Mouse (Mus musculus) cerebellum, adult 8-10 months (tissue): Measurements from ENCODE around the gene 0610010K14Rik.

Source experiments
- DNase-seq: peaks from one replicate; pipeline ENCODE4 v3.0.0; 2022

The 0610010K14Rik gene

GRCm38 (mm10) chr11:70237457-70238167 is at the start of gene 0610010K14Rik:
Gene 0610010K14Rik (minus strand): TSS chr11:70237914.
- peak; percentile 98 for DNase-seq

GRCm38 (mm10) chr11:70285686-70286085 is 48.0 kb upstream of the 0610010K14Rik start:
- no peak for DNase-seq

GRCm38 (mm10) chr11:70284757-70285156 is 47.0 kb upstream of the 0610010K14Rik start:
- DNase-seq = no peak

GRCm38 (mm10) chr11:70283666-70284065 is 46.0 kb upstream of the 0610010K14Rik start:
- no peak for DNase-seq

GRCm38 (mm10) chr11:70280441-70280840 is 42.7 kb upstream of the 0610010K14Rik start:
- DNase-seq = no peak

- no peak for DNase-seq
These were observed 41.2 kb upstream of the 0610010K14Rik start for GRCm38 (mm10) chr11:70278961-70279360.

- no peak for DNase-seq
These were observed 33.9 kb upstream of the 0610010K14Rik start for GRCm38 (mm10) chr11:70271641-70272040.

- no peak for DNase-seq
These were observed 28.7 kb upstream of the 0610010K14Rik start for GRCm38 (mm10) chr11:70266405-70266804.

GRCm38 (mm10) chr11:70265819-70266218 is 28.1 kb upstream of the 0610010K14Rik start:
- no peak for DNase-seq

GRCm38 (mm10) chr11:70265252-70265651 is 27.5 kb upstream of the 0610010K14Rik start:
- no peak for DNase-seq

GRCm38 (mm10) chr11:70259035-70259434 is 21.3 kb upstream of the 0610010K14Rik start:
- no peak for DNase-seq

GRCm38 (mm10) chr11:70254931-70255531 is 17.3 kb upstream of the 0610010K14Rik start, which contains the start of gene Alox12:
Gene Alox12 (minus strand): TSS chr11:70255353.
- no peak for DNase-seq

GRCm38 (mm10) chr11:70254337-70254736 is 16.6 kb upstream of the 0610010K14Rik start:
- DNase-seq = no peak

GRCm38 (mm10) chr11:70251853-70252252 is 14.1 kb upstream of the 0610010K14Rik start:
- no peak for DNase-seq

GRCm38 (mm10) chr11:70250150-70250549 is 12.4 kb upstream of the 0610010K14Rik start:
- DNase-seq = no peak

GRCm38 (mm10) chr11:70247136-70247845 is 9.6 kb upstream of the 0610010K14Rik start:
- peak; percentile 74 for DNase-seq

GRCm38 (mm10) chr11:70242591-70242990 is 4.9 kb upstream of the 0610010K14Rik start:
- no peak for DNase-seq

- DNase-seq = peak; percentile 89
These were observed 2.0 kb upstream of the 0610010K14Rik start, which contains the start of the genes Gm21988 and Rnasek for GRCm38 (mm10) chr11:70239541-70240279. Gene Gm21988 (minus strand): TSS chr11:70239830. Gene Rnasek (minus strand): TSS chr11:70239842.

- no peak for DNase-seq
These were observed 1.1 kb upstream of the 0610010K14Rik start for GRCm38 (mm10) chr11:70238591-70239440.

GRCm38 (mm10) chr11:70236717-70237116 is 997 bp downstream of the 0610010K14Rik start:
- no peak for DNase-seq

- no peak for DNase-seq
These were observed 2.3 kb downstream of the 0610010K14Rik start for GRCm38 (mm10) chr11:70235254-70235900.
